Mouse (Mus musculus) brain, embryonic 14.5 days (tissue): ENCODE data around the gene Aarsd1. TPM values are rescaled to one million over a fixed set of nuclear protein-coding genes. Genes with fewer than 3 reads are reported as not detected.
A peak's percentile ranks its signal among the peaks of the same experiment; 100 is the strongest.

Source experiments
- DNase-seq: peaks from one replicate; pipeline ENCODE4 v3.0.0-alpha.2; 2011; ENCODE audit warnings: low read depth
- CTCF ChIP-seq: fragments of 200-500 bp; IDR thresholded peaks from 2 replicates; pipeline ENCODE4 v1.5.1; 2012; ENCODE audit warnings: inconsistent platforms, mild to moderate bottlenecking, moderate library complexity, borderline replicate concordance; ENCODE audit not compliant: insufficient read depth, insufficient read length; ENCODE audit errors: extremely low read depth
- POLR2A ChIP-seq: fragments of 200-500 bp; IDR thresholded peaks from 2 replicates; pipeline ENCODE4 v1.6.1; 2012; ENCODE audit warnings: mild to moderate bottlenecking, inconsistent platforms, borderline replicate concordance; ENCODE audit not compliant: poor library complexity, insufficient read depth, insufficient read length, severe bottlenecking; ENCODE audit errors: extremely low read depth
- polyA plus RNA-seq: library from polyadenylated mRNA; depleted of rRNA; stranded (reverse); fragments of >200 nt; gene quantifications from 2 replicates; pipeline ENCODE4 v1.2.3, GENCODE M21; 2012

Gene Aarsd1
- polyA plus RNA-seq, 1 experiment, result 53.6 TPM

GRCm38 (mm10) chr11:101436916-101437315 is 19.5 kb upstream of the Aarsd1 start:
- no peak for DNase-seq
- TF ChIP-seq POLR2A, result no peak

GRCm38 (mm10) chr11:101435831-101436230 is 18.4 kb upstream of the Aarsd1 start:
- TF ChIP-seq POLR2A (no peak), CTCF (no peak)
- no peak for DNase-seq

DNA sequence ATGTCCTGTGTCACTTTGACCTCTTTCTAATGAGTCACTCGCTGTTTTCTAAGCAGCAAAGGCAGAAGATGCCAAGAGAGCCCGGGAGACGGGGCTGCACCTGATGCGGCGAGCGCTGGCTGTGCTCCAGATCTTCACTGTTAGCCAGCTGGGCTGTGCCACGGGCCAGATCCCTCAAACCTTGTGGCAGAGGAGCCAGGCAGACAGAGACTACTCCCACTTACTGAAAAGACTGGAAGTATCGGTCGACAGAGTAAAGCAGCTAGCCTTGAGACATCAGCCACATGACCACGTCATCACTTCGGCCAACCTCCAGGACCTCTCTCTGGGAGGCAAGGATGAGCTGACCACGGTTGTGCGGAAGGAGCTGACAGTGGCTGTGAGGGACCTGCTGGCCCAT is 16.0 kb upstream of the Aarsd1 start:
- peak; percentile 26 for DNase-seq

GRCm38 (mm10) chr11:101431327-101431726 is 13.9 kb upstream of the Aarsd1 start:
- no peak for DNase-seq
- TF ChIP-seq POLR2A (no peak), CTCF (no peak)

More for the DNA sequence above, 16.0 kb upstream of the Aarsd1 start:
- TF ChIP-seq POLR2A (no peak), CTCF (no peak)

- no peak for TF ChIP-seq POLR2A
- TF ChIP-seq CTCF, result no peak
- no peak for DNase-seq
Measured at GRCm38 (mm10) chr11:101426165-101426564, 8.8 kb upstream of the Aarsd1 start.

DNA sequence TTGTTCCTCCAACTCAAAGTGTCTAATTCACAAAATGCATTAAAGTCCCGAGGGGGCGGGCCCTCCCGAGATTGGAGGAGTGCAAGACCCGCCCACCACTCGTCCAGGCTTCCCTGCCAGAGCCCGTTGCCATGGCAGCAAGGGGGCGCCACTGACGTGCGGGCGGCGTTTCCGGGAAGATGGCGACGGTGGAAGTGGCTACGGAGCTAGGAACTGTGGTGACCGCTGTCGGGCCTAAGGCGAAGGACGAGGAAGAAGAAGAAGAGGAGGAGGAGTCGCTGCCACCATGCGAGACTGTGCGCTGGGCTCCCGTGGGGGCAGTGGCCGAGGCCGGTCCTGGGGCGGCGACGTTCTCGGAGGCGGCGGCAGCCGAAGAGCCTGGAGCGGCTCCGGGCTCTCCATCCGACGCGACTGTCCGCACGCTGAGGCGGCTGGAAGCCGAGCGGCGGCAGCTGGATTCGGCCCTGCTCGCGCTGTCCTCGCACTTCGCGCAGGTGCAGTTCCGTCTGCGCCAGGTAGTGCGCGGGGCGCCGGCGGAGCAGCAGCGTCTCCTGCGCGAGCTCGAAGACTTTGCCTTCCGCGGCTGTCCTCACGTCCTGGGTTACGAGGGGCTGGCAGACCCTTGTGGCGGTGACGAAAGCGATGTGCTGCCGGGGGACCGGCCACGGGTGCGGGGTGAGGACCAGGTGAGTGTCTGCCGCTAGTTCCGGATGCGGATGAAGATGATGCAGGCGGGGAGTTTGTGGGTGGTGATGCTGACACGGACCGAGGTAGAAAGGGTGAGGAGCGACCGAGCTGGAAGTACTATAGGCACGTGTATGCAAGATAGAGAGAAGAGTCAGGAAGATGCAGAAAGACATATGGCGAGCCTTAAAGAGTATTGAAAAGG is 7.8 kb upstream of the Aarsd1 start, which contains the start of the genes Rundc1 and Ptges3l:
Gene Rundc1 (plus strand): TSS at position 161 of the 889 bp plus-strand sequence.
Gene Ptges3l (minus strand): TSS at position 409 of the 889 bp plus-strand sequence.
- no peak for TF ChIP-seq CTCF
- TF ChIP-seq POLR2A, result 0 out of 2 replicates have a peak, but pooled peaks have one; percentile 16
- DNase-seq, result peak; percentile 98

GRCm38 (mm10) chr11:101424105-101424851 is 6.9 kb upstream of the Aarsd1 start, which contains the start of gene Gm27029:
TSS of gene Gm27029 (minus strand) at chr11:101424796.
- TF ChIP-seq CTCF, result no peak
- TF ChIP-seq POLR2A, result no peak
- peak; percentile 11 for DNase-seq

- no peak for DNase-seq
- TF ChIP-seq CTCF, result no peak
Measured at GRCm38 (mm10) chr11:101420148-101420547, 2.7 kb upstream of the Aarsd1 start.

DNA sequence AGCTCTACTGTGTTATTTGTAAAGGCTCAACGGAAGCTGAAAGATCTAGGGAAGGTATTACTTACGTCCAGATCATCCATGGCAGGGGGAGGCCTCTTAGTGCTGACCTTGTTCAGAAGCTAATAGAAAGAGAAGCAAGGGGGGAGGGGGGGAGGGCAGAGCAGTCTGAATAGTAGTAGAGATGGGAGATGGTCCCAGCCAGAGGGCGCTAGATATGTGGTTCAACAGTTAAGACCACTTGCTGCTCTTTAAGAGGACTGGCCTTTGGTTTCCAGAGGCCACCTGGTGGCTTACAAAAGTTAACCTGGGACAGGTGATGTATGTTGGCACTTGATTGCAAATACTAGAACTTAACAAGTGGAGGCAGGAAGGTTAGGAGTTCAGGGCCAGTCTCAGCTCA is 2.2 kb upstream of the Aarsd1 start:
- peak; percentile 25 for DNase-seq
- no peak for TF ChIP-seq POLR2A
- TF ChIP-seq CTCF, result peak; percentile 6; the same call in 1 of the 2 replicates

DNA sequence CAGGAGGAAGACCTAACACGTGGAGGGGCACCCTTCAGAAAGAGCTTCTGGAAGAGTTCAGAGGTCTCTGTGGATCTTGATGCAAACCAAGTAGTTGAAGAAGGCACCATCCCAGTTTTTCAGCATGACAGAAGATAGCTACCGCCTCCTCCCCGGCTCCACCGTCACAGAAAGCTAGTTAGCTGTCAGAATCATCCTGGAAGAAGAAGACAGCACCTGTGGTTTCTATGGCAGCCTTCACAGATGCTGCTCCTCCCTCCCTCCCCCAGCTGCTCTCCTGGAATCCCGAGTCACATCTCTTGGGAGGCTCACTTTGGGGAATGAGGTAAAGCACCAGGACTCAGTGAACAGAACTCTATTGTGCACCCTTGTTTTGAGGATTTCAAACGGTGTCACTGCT is 1.6 kb upstream of the Aarsd1 start:
- TF ChIP-seq CTCF (no peak), POLR2A (no peak)
- no peak for DNase-seq

- DNase-seq, result peak; percentile 37
- no peak for TF ChIP-seq POLR2A
- no peak for TF ChIP-seq CTCF
Measured at GRCm38 (mm10) chr11:101416433-101417100, 848 bp downstream of the Aarsd1 start.

- TF ChIP-seq POLR2A (no peak), CTCF (no peak)
- DNase-seq, result no peak
Measured at GRCm38 (mm10) chr11:101415306-101415705, 2.1 kb downstream of the Aarsd1 start.

DNA sequence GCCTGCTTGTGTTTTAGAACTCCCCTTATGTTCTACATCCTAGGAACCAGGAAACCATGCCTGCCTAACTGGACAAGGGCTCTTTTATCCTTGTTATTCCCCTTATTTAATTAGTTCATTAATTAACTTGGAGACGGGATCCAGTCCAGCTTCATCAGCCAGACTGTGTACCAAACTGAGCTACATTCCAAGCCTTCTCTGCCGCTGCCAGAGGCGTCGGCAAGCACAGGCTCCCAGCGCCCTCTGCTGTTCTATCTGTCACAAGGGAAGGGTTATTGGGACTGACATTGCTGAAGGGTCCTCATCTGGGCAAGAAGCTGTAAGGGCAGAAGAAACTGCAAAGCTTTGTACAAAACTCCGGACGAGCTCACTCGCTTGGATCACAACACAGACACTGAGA is 22.3 kb downstream of the Aarsd1 start:
- DNase-seq, result peak; percentile 92
- TF ChIP-seq CTCF (peak; percentile 93), POLR2A (no peak)
